Mouse (Mus musculus): ENCODE results near the gene Cwc22.

The Cwc22 gene

GRCm38 (mm10) chr2:77926468-77926867 lies 19.7 kb downstream of the Cwc22 start:
- no peak for DNase-seq (ENCODE audit: extremely low read depth, insufficient read length, low spot score)

GRCm38 (mm10) chr2:77925997-77926396 lies 20.2 kb downstream of the Cwc22 start:
- no peak for DNase-seq (ENCODE audit: extremely low read depth, insufficient read length, low spot score)

- DNase-seq (ENCODE audit: extremely low read depth, insufficient read length, low spot score), result no peak
Observed at GRCm38 (mm10) chr2:77925187-77925924, 20.8 kb downstream of the Cwc22 start.

DNA sequence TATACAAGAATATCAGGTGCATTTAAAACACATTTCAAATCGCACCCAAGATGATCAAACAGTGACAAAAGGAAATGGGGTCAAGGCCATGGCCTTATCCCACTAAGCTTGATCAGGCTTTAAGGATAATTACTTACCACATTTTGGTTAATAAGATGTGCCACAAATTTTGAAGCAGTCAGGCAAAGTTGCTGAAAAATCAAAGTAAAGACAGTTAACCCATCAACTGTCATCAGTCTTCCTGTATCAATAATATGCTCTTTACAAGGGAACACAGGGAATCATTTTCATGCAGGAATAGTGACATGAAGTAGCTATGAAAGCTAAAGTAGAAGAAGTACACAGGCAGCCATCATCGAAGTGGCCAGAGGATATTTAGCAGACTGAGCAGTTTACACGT lies 22.2 kb downstream of the Cwc22 start:
- DNase-seq (ENCODE audit: extremely low read depth, insufficient read length, low spot score), result no peak

GRCm38 (mm10) chr2:77923182-77923581 lies 23.0 kb downstream of the Cwc22 start:
- no peak for DNase-seq (ENCODE audit: extremely low read depth, insufficient read length, low spot score)

- no peak for DNase-seq (ENCODE audit: extremely low read depth, insufficient read length, low spot score)
Observed at GRCm38 (mm10) chr2:77921307-77921706, 24.9 kb downstream of the Cwc22 start.

DNA sequence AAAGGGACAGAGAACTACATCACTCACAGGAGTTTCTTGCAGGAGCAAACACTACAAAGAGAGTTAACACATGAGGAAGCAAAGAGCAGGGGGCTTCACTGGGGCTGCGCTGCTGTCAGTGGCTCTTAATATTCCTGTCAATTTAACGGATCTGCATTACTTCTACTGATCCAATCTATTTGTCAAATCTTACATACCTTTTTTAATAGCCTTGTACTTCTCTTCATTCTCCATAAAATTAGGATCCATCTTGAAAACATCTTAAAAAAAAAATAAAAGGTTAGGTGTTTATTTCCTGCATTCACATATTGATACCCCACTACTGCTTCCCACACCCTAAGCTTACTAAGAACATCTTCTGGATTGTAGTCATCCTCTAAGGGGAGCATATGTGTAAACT lies 25.6 kb downstream of the Cwc22 start:
- DNase-seq (ENCODE audit: extremely low read depth, insufficient read length, low spot score), result no peak

DNA sequence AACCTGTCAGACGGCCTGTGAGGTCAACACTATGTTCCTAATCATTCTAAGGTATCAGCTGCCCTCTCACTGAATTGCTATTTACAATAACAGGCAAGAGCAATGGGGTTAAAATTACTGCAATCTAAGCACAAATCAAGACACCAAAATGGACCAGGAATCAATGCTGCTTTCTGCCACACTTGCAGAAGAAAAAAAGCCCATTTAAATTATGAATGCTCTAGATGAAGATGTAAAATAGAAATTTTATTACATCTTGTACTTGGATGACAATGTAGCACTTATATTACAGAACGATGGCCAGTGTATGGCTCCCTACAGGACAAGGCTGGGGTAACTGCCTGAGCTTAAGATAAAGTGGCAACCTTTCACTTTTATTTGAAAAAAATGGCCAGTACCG lies 27.7 kb downstream of the Cwc22 start:
- no peak for DNase-seq (ENCODE audit: extremely low read depth, insufficient read length, low spot score)

DNA sequence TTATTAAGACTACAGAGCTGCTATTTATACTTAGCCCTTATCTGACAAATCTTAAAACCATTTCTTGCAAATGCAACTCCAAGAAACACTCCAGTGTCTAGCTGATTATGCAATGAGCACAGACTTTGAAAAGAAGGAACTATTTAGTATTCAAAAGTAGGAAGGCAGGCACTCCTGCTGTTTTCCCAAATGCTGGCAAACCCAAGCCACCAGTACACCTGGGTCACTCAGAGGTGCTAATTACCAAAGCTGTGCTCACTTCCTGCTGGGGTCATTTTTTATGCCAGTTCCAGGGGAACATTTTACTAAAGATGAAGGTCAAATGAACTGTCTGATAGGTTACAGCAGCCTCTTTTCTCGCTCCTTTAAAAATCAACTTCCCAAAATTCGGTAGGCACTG lies 28.2 kb downstream of the Cwc22 start:
- no peak for DNase-seq (ENCODE audit: extremely low read depth, insufficient read length, low spot score)

DNA sequence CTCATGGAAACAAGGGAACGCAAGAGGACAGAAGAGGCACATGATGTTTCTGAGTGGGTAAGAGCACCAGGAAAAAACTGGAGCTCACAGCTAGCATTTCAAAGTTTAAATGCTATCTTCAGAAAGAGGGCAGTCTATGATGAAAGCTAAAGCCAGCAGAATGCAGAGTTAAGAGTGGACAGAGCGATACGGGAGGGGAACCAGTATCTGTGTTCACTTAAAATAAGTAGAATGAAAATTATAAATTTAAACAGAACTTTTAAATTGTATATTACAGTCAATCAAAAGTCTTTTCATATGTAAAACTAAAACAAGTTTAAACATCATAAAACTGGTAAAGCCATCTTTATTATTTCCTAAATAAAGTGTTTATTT lies 28.8 kb downstream of the Cwc22 start:
- no peak for DNase-seq (ENCODE audit: extremely low read depth, insufficient read length, low spot score)

DNA sequence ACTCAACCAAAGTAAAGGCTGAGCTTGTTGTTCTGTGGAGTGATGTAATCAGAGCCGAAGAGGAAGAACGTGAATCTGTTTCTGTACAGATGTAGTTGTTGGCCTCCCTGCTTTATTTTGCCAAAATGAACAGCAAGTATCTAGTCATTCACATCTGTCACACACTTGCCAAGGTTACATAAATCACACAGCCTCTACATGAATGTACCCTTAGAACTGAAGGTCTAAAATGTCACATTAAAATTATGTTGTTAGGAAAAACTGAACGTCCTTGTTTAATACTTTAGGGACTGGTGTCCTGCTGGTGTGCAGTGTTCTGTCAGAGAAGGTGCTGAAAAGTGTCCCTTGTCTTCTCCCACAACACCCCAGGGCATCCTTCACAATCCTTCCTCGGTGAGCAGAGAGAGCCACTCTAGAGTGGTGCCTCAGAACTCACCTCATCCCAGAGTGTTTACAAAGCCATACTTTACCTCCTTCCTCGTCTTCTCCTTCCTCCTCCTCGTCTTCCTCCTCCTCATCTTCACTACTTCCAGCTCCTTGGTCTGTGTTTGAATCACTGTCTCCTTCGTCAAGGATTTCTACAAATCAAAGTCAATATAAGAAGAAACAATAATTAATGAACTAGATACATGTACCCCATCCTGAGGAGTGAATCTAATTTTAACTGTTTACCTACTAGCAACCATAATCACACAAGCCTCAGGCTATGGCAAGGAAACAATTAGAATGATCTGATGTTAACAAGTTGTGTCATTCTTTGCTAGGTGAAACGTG lies 29.4 kb downstream of the Cwc22 start:
- no peak for DNase-seq (ENCODE audit: extremely low read depth, insufficient read length, low spot score)

DNA sequence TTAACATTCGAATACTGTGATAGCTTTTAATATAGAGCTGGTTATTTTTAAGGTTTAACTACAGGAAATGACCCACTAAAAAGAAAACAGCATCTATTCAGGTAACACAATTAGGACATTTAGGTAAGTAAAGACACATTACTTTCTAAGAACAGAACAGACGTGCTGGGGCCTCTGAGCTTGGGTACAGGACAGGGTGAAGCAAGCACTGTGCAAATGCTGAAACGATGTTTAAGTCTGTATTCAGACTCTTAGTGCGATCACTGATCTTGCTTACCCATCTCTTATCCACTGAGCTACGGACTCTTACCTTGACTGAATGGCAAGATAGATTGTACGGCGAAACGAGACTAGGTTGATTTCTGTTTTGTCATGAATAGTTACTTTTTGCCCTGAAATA lies 31.0 kb downstream of the Cwc22 start:
- DNase-seq (ENCODE audit: extremely low read depth, insufficient read length, low spot score), result no peak

DNA sequence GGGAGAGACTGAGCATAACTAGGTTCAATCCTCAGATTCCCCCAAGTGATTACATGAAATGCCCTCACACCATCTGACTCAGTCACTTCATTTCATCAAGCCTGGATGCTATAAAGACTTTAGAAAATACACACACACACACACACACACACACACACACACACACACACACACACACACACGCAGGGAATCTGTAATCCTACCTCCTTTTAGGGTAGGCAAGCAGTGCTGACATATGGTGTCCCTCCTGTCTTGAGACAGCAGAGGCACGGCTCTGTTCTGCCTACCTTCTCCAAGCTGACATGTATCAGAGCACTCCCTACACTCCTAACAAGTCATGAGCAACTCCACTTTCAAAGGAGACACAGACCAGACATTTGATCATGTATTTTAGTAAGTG lies 32.5 kb downstream of the Cwc22 start:
- no peak for DNase-seq (ENCODE audit: extremely low read depth, insufficient read length, low spot score)

DNA sequence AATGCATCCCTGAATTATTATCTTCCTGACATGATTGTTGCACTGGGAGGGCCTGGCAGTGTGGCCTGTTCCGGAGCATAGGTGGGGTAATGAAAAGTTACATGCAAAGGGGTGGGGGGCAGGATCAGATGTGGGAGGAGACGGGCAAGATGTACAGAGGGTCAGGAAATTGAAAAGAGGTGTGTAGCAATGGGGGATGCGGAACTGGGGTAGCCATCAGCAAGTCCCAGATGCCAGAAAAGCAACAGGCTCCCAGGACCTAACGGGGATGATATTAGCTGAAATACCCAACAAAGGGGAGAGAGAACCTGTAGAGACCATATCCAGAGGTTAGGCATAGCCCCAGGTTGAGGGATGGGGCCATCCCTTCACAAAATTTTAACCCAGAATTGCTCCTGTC lies 34.0 kb downstream of the Cwc22 start:
- no peak for DNase-seq (ENCODE audit: extremely low read depth, insufficient read length, low spot score)

GRCm38 (mm10) chr2:77911452-77911851 lies 34.7 kb downstream of the Cwc22 start:
- no peak for DNase-seq (ENCODE audit: extremely low read depth, insufficient read length, low spot score)

DNA sequence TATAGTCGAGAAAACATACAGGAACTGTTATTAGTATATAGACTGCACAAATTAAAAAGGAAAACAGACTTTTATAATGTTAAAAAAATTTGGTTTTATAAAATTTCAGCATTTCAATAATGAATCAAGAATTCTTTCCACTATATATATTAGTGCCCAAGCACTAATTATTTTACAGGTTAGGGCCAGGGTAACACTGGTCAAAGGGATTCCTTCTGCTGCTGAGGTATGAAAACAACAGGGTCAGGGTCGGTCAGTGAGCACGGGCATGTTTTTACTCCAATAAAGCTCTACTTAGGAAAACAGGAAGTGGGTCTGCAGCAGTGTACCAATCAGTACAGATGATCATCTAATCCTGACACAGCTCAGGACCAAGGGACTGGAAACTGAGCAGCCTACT lies 36.0 kb downstream of the Cwc22 start:
- DNase-seq (ENCODE audit: extremely low read depth, insufficient read length, low spot score), result no peak

DNA sequence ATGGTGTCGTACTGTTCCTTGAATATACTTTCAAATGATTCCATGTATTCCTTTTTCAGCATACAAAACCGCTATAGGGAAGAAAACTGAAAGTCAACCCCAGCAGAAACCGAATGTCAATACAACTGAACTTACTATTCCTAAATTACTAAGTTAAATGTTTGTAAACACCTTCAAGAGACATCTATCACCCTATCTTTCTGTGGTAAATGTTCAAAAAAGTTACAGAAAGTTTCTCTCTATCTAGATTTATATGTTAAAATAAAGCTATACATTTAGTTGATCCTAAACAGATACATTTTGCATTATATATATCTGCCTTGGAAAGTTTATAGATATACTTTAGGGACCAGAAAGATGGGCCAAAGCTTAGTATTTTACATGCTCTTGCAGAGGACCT lies 39.0 kb downstream of the Cwc22 start:
- no peak for DNase-seq (ENCODE audit: extremely low read depth, insufficient read length, low spot score)

- no peak for DNase-seq (ENCODE audit: extremely low read depth, insufficient read length, low spot score)
Observed at GRCm38 (mm10) chr2:77905023-77905422, 41.2 kb downstream of the Cwc22 start.

DNA sequence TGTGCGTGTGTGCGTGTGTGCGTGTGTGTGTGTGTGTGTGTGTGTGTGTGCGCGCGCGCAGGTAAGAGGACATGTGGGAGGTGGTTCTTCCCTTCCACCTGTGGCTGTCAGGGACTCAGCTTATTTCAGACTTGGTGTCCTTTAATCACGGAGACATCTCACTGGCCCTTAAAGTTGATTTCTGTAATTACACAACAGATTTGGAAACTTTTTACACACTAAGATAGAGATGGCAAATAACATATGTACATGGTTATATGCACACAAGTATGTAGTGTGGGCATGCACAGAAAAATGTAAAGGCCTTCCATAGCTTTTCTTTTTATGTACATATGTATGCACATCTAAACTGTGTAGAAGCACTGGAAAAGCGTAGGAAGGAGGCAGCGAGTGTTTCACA lies 41.7 kb downstream of the Cwc22 start:
- DNase-seq (ENCODE audit: extremely low read depth, insufficient read length, low spot score), result no peak

- DNase-seq (ENCODE audit: extremely low read depth, insufficient read length, low spot score), result no peak
Observed at GRCm38 (mm10) chr2:77903979-77904378, 42.2 kb downstream of the Cwc22 start.

DNA sequence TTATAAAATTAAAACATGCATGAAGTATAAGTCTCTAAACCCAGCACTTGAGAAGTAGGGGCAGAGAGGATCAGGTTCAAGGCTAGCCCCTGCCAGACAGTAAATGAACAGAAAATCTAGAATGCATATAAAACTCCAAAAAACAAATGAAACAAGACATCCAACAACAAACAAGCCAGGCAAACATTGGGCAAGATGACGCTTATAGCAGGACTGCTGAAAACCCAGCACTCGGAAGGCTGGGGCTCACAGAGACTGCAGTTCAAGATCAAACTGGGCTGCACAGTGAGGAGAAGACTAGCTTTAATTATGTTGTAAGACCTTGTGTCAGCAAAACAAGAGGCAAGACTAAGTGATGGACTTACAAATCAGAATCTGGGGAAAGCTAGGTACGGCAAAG lies 43.1 kb downstream of the Cwc22 start:
- DNase-seq (ENCODE audit: extremely low read depth, insufficient read length, low spot score), result no peak

DNA sequence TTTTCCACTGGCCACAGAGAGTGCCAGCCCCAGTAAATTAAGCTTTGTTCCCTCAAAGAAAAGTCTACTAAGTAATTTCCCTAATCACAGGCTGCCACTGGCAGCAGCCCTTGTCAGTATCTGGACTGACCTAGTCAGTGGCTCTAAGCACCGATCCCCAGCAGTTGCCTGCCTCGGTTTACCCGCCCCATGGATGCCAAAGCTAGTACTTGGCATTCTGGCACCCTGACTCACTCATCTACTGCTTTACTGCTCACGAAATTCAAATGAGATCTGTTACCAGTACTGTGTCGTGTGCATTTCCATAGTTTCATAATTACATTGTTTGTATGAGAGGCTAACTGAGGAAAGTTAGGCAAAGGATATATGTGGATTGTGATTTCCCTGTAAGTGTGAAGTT lies 44.9 kb downstream of the Cwc22 start:
- DNase-seq (ENCODE audit: extremely low read depth, insufficient read length, low spot score), result no peak
